Mouse (Mus musculus): ENCODE data around the gene Tbxa2r.

DNA sequence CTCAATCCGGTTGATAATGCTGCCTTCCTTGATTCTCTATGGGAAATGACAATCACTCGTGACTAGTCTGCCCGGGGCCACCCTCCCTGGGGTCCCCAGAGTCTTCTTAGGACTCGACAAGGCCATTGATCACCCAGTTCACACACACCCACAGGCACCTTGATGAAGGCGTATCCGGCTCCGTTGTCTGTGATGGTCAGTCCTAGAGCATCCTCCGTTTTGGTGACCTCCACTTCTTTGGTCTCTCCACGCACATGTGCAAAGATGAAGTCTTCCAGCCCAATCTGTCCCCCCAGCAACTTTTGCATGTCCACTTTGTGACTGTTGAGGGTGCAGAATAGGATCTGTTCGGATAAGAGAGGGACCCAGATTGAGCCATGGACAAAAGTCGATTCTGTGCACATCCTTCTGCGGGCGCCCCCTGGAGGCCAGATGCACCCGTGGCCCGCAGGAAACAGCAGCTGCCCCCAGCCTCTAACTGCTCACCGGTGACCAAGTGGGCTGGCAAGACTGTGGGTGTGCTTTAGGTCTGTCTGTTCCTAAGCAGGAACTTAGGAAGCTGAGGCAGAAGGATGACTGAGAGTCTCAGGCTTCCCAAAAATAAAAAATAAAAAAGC, 12.9 kb downstream of the Tbxa2r start:
- no peak for TF ChIP-seq POLR2A (IDR thresholded peaks at IDR 0.05; ENCODE audit: control insufficient read depth, low read depth, low read length)
- TF ChIP-seq CTCF (IDR thresholded peaks at IDR 0.05; ENCODE audit: control insufficient read depth, insufficient read depth, insufficient replicate concordance, low read depth, low read length), result peak; percentile 64
